Mouse (Mus musculus): ENCODE results near the gene Vmn1r18.
"Not testable (repeated sequence)": the region's sequence is repeated elsewhere in the genome, so short reads cannot be mapped to it uniquely, and the experiment has no call there.

Vmn1r18 gene

DNA sequence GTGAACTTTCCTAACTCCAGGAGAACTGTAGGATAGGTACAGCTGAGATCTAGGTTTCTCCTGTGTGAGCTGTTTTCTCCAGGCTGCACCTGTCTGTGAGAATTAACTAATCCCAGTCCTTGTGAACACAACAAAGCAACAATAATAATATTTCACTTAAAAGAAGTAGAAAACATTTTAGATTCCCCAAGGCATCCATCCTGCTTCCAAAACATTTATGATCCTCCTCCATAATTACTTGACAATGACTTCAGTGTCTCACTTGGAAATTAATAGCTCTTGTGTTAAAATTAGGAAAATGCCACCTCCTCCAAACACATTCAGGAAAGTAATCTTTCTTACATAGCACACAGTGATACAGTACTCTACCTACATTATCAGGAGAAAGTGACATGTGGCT is at the start of gene Vmn1r18:
TSS of gene Vmn1r18 (minus strand) at position 101 of the 400 bp plus-strand sequence.
- DNase-seq (ENCODE audit: extremely low spot score, low read depth, low spot score), result no peak

- no peak for DNase-seq (ENCODE audit: extremely low spot score, low read depth, low spot score)
Observed at GRCm38 (mm10) chr6:57431196-57431595, 35.6 kb upstream of the Vmn1r18 start.

- DNase-seq (ENCODE audit: extremely low spot score, low read depth, low spot score), result no peak
Observed at GRCm38 (mm10) chr6:57428630-57429029, 33.0 kb upstream of the Vmn1r18 start, which contains the start of gene Vmn1r20. TSS of gene Vmn1r20 (plus strand) at chr6:57428930.

GRCm38 (mm10) chr6:57403480-57403879 is 7.9 kb upstream of the Vmn1r18 start, which contains the start of gene Vmn1r19:
TSS of gene Vmn1r19 (plus strand) at chr6:57403780.
- DNase-seq (ENCODE audit: extremely low spot score, low read depth, low spot score), result not testable (repeated sequence)

DNA sequence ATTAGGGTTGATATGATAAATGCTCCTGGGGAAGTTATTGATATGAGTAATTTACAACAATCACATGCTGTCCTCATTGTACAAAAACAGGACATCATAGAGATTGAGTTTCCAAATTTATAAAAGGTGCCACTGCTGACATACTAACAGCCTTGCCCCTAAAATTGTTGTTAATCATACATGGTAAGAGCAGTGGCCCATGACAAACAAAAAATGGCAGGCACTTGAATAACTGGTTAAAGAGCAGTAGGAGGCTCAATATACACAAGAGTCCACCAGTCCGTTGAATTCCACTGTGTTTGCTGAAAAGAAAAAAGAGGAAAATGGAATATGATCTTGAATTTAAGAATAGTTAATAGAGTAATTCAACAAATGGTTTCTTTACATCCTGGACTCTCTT is 28.1 kb downstream of the Vmn1r18 start:
- DNase-seq (ENCODE audit: extremely low spot score, low read depth, low spot score), result no peak

DNA sequence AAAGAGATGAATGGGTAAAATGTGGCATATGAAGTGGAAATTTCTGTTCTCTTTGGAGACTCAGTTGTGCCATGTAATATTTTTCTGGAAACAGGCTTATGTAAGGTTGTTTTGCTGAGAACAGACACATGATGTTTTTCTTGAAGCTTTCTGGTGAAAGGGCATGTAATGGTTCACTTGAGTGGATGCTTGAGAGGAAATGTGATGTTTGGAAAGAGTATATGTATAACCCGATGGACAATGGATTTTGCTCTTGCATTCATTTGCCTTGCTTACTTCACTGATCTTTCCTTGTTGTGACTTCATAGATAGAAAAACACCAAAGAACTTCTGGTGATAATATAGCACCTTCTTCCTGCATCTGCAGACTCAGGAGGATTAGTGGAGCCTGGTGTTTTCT is 29.7 kb downstream of the Vmn1r18 start:
- not testable (repeated sequence) for DNase-seq (ENCODE audit: extremely low spot score, low read depth, low spot score)

- no peak for DNase-seq (ENCODE audit: extremely low spot score, low read depth, low spot score)
Observed at GRCm38 (mm10) chr6:57363627-57364026, 32.0 kb downstream of the Vmn1r18 start, which contains the start of gene Vmn1r17. TSS of gene Vmn1r17 (minus strand) at chr6:57363727.

DNA sequence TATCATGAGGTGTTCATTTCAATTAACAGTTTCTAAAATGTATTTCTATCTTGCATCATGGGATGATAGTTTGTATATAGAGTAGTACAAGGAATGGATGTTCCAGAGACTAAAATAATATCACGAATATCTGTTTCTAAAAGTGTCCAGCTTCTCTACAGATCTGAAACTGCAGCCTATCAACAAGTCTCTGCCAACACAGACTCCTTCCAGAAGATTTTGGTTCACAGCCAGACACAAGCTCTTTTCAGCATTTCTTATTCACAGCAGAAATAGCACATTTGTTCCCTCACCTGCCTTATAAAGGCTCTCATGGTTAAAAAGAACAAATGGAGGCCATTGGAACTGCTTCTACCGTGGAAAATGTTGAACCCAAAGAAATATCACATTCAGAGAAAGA is 38.7 kb downstream of the Vmn1r18 start:
- no peak for DNase-seq (ENCODE audit: extremely low spot score, low read depth, low spot score)

GRCm38 (mm10) chr6:57329394-57329793 is 66.2 kb downstream of the Vmn1r18 start, which contains the start of gene Vmn1r16:
TSS of gene Vmn1r16 (minus strand) at chr6:57329494.
- no peak for DNase-seq (ENCODE audit: extremely low spot score, low read depth, low spot score)

Data from hindlimb bud, embryonic 11.5 days (tissue).